Mouse (Mus musculus) limb, embryonic 14.5 days (tissue): Measurements from ENCODE around the gene Gm20388. TPM values are rescaled to one million over a fixed set of nuclear protein-coding genes. Genes with fewer than 3 reads are reported as not detected.
A peak's percentile ranks its signal among the peaks of the same experiment; 100 is the strongest.

Source experiments
- ATAC-seq: fragments of 200-750 bp; cut with Nextera tagmentation; 2 replicates; pipeline ENCODE4 v1.8.0; 2017; ENCODE audit warnings: low read depth, moderate number of reproducible peaks, moderate TSS enrichment; ENCODE audit not compliant: low FRiP score
- DNase-seq: peaks from one replicate; pipeline ENCODE4 v3.0.0-alpha.2; 2015; ENCODE audit warnings: low spot score
- H3K27ac ChIP-seq: fragments of 300-500 bp; sonication (generic); replicated peaks from 2 replicates; pipeline ENCODE4 v1.5.1; 2014; ENCODE audit warnings: low read depth, mild to moderate bottlenecking, low read length, moderate library complexity, mixed read lengths
- H3K27me3 ChIP-seq: fragments of 300-500 bp; sonication (generic); 2 replicates; pipeline ENCODE4 v1.6.1; 2014; ENCODE audit warnings: low read length, mixed read lengths; ENCODE audit not compliant: control insufficient read depth, insufficient read depth
- H3K36me3 ChIP-seq: fragments of 300-500 bp; sonication (generic); 2 replicates; pipeline ENCODE4 v1.6.1; 2014; ENCODE audit warnings: mild to moderate bottlenecking, low read length, moderate library complexity, mixed read lengths; ENCODE audit not compliant: control insufficient read depth, insufficient read depth
- H3K4me1 ChIP-seq: fragments of 300-500 bp; sonication (generic); 2 replicates; pipeline ENCODE4 v1.6.1; 2014; ENCODE audit warnings: antibody characterized with exemption, low read length, mixed read lengths; ENCODE audit not compliant: control insufficient read depth, insufficient read depth
- H3K4me2 ChIP-seq: fragments of 300-500 bp; sonication (generic); replicated peaks from 2 replicates; pipeline ENCODE4 v1.6.1; 2014; ENCODE audit warnings: low read depth, mild to moderate bottlenecking, low read length, moderate library complexity; ENCODE audit not compliant: severe bottlenecking
- H3K4me3 ChIP-seq: fragments of 300-500 bp; sonication (generic); replicated peaks from 2 replicates; pipeline ENCODE4 v1.5.1; 2014; ENCODE audit warnings: low read length
- H3K9ac ChIP-seq: fragments of 300-500 bp; sonication (generic); 2 replicates; pipeline ENCODE4 v1.6.1; 2014; ENCODE audit warnings: mild to moderate bottlenecking, low read depth, low read length, moderate library complexity; ENCODE audit not compliant: severe bottlenecking
- H3K9me3 ChIP-seq: fragments of 300-500 bp; sonication (generic); 2 replicates; pipeline ENCODE4 v1.6.1; 2016; ENCODE audit warnings: low read length; ENCODE audit not compliant: control insufficient read depth
- POLR2A ChIP-seq: fragments of 200-500 bp; IDR thresholded peaks from 2 replicates; pipeline ENCODE4 v1.8.0; 2012; ENCODE audit warnings: inconsistent platforms, mild to moderate bottlenecking, moderate library complexity, borderline replicate concordance; ENCODE audit not compliant: insufficient read depth, insufficient read length; ENCODE audit errors: extremely low read depth
- WGBS: fragments of 180-500 bp; shearing (Covaris S2); extraction: QIAGEN DNeasy Blood & Tissue Kit; methylation state at CpG from one replicate; pipeline ENCODE4 v1.1.7; 2014; 5-methylcytosine and 5-hydroxymethylcytosine counted together
- polyA plus RNA-seq, 2 experiments: library from polyadenylated mRNA; depleted of rRNA in 1 of 2; stranded (reverse) in 1 of 2; unstranded in 1 of 2; fragments of >200 nt; fragmentation: Nextera tagmentation in 1 of 2; extraction: Ambion mirVana in 1 of 2; gene quantifications; 2 replicates each; pipeline versions ENCODE4 v1.2.1 to v1.2.3; 2012 to 2014

Gm20388 gene
- polyA plus RNA-seq, 2 experiments, result 1.9 to 49.9 TPM

DNA sequence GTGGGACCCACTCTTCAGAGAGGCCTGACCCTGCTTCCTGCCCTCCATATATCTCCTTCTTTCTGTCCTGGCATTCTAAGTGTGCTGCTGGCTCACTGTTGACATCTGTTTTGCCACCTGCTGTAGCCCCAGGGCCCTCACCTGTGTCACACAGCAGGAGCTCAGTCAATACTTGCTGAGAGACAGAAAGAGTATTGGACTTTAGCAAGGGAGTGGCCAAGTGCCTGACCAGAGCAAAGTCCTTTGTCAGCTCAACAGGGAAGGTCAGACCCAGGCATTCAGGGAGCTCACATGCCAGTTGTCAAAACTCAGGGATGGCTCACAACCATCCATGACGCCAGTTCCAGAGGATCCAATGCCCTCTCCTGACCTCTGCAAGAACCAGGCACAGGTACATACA, 4062.9 kb downstream of the Gm20388 start:
- DNase-seq (no peak), ATAC-seq (no peak)
- Histone ChIP-seq H3K27me3 (no peaks in the 10 kb centered on the region), H3K27ac (no peak overlapping the region), H3K9ac (no peak overlapping the region), H3K4me2 (no peak overlapping the region), H3K4me3 (no peak overlapping the region), H3K36me3 (no peaks in the 10 kb centered on the region), H3K4me1 (no peaks in the 10 kb centered on the region), H3K9me3 (no peaks in the 10 kb centered on the region)
- TF ChIP-seq POLR2A, result no peak
- 58% methylated on average over 1 of the region's 1 CpGs for WGBS

DNA sequence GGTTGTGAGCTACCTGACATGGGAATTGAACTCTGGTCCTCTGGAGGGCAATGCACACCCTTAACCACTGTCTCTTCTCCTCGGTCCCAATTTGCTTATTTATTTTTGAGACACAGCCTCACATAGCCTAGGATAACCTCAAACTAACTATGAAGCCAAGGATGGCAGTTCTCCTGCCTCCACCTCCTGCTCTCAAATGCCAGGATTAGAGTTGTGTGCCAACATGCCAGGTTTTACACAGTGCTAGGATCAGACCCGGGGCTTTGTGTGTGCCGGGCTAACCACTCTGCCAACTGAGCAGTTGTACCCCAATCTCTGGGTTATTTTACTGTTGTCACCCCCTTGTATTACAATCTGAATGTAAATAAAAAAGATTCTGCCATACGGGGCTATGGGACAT, 4066.9 kb downstream of the Gm20388 start:
- WGBS, result 88% methylated on average over 4 of the region's 4 CpGs
- no peak overlapping the region for H3K9ac ChIP-seq
- no peaks in the 10 kb centered on the region for H3K9me3 ChIP-seq
- no peak overlapping the region for H3K4me2 ChIP-seq
- TF ChIP-seq POLR2A, result no peak
- no peaks in the 10 kb centered on the region for H3K27me3 ChIP-seq
- no peak for DNase-seq
- no peaks in the 10 kb centered on the region for H3K36me3 ChIP-seq
- H3K27ac ChIP-seq, result no peak overlapping the region
- ATAC-seq, result no peak
- no peak overlapping the region for H3K4me3 ChIP-seq
- no peaks in the 10 kb centered on the region for H3K4me1 ChIP-seq

DNA sequence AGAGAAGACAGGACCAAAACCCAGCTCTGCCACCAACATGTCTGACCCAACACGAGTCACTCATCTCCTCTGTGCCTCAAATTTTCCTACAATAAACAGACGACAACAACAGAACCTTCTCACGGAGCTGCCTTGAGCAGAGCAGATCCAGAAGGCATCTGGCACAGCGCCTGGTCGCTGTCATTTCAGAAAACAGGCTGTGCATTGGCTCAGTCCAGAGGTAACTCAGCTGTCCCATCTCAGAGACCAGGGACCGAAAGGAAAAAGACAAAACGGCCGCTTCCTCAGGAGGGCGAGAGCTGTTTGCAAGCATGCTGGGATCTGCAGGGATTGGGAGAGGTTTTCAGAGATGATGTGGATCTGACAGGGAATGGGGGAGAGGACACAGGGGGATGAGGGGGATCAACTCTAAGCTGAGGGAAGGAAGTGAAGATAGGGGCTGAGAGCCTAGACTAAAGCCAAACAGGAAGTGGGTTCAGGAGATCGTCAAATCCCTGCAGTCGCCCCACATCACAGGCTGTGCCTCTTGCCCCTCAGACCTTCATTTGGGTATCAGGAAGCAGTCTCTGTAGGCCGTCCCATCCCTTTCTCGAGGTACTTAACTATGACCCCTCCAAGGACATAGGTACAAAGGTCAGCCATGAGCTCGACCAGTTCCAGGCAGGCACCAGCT, 4067.7 kb downstream of the Gm20388 start:
- Histone ChIP-seq H3K9me3 (no peaks in the 10 kb centered on the region), H3K27ac (no peak overlapping the region), H3K4me2 (no peak overlapping the region), H3K4me1 (no peaks in the 10 kb centered on the region), H3K4me3 (no peak overlapping the region), H3K9ac (peak overlapping the region; percentile 38; the same call in 1 of the 2 replicates), H3K27me3 (no peaks in the 10 kb centered on the region), H3K36me3 (no peaks in the 10 kb centered on the region)
- no peak for ATAC-seq
- no peak for TF ChIP-seq POLR2A
- WGBS, result 65% methylated on average over 14 of the region's 14 CpGs
- no peak for DNase-seq

DNA sequence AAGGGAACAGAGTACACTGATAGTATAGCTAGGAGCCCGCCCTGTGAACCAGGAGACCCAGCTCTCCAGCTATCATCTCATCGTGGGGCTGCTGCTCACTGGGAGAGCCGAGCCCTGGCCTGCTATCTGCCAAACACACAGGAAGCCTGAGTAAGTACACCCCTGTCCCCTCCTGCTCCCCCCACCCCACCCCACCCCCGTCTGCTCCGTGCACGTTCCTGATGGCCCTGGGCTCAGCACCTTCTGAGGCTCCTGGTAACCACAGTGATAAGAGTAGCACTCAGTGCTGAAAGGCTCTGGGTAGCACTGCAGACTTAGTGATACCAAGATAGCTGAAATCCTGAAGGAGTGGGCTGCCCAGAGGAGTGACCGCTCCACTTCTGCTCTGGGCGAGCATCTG, 4068.3 kb downstream of the Gm20388 start:
- Histone ChIP-seq H3K27ac (no peak overlapping the region), H3K9ac (no peak overlapping the region), H3K9me3 (no peaks in the 10 kb centered on the region), H3K4me1 (no peaks in the 10 kb centered on the region), H3K4me2 (no peak overlapping the region), H3K36me3 (no peaks in the 10 kb centered on the region), H3K27me3 (no peaks in the 10 kb centered on the region), H3K4me3 (no peak overlapping the region)
- ATAC-seq (no peak), DNase-seq (no peak)
- 73% methylated on average over 8 of the region's 8 CpGs for WGBS
- no peak for TF ChIP-seq POLR2A

DNA sequence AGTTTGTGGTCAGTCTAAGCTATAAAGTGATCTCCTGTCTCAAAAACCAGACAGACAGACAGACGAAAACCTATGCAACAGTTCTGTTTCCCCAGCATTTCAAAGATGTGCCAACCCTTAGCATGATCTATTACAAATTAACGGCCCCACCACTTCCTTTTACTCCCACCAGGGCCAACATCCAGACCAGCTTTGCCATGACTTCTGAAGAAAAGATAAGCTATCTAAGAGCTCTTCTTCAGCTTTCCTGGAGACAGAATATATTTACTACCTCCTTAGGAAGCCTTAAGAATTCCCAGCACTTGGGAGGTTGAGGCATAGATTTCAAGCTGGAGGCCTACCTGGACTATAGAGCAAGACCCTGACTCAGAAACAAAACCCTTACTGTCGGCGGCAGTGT, 4069.6 kb downstream of the Gm20388 start:
- no peak for ATAC-seq
- H3K27me3 ChIP-seq, result no peaks in the 10 kb centered on the region
- no peaks in the 10 kb centered on the region for H3K4me1 ChIP-seq
- no peak for DNase-seq
- WGBS, result 67% methylated on average over 4 of the region's 4 CpGs
- no peak overlapping the region for H3K27ac ChIP-seq
- no peak overlapping the region for H3K4me2 ChIP-seq
- H3K9ac ChIP-seq, result no peak overlapping the region
- H3K9me3 ChIP-seq, result no peaks in the 10 kb centered on the region
- no peaks in the 10 kb centered on the region for H3K36me3 ChIP-seq
- no peak for TF ChIP-seq POLR2A
- no peak overlapping the region for H3K4me3 ChIP-seq
